Mouse (Mus musculus): ENCODE results near the gene Hdac11. TPM values are rescaled to one million over a fixed set of nuclear protein-coding genes. Genes with fewer than 3 reads are reported as not detected.

Hdac11 gene
- polyA plus RNA-seq, 1 experiment from 2014 or later, result 77.2 TPM

- ChIA-PET CTCF (interaction anchor here (0.8 kb wide), 1 partner anchor 10 kb away, joined by 3 read pairs; no protein-coding TSS in a partner anchor), POLR2A (no interaction called here)
- TF ChIP-seq CTCF (IDR thresholded peaks at IDR 0.05), result peak; percentile 35
- no peak for ATAC-seq
- in situ Hi-C loops (cut with MboI; ENCODE audit: low pct_unique_long_range_greater_than_20kb), result no loop called here
- no peaks in the 10 kb centered on the region for H3K27me3 ChIP-seq
- no peak for DNase-seq (ENCODE audit: low read depth, low spot score)
Observed at GRCm38 (mm10) chr6:91128996-91129395, 27.5 kb upstream of the Hdac11 start.

- CTCF ChIA-PET, result no interaction called here
- in situ Hi-C loops (cut with MboI; ENCODE audit: low pct_unique_long_range_greater_than_20kb), result no loop called here
- H3K27me3 ChIP-seq, result no peaks in the 10 kb centered on the region
- no peak for TF ChIP-seq CTCF (IDR thresholded peaks at IDR 0.05)
- no peak for DNase-seq (ENCODE audit: low read depth, low spot score)
- POLR2A ChIA-PET, result no interaction called here
- ATAC-seq, result no peak
Observed at GRCm38 (mm10) chr6:91130856-91131255, 25.6 kb upstream of the Hdac11 start.

GRCm38 (mm10) chr6:91137343-91137956, 19.0 kb upstream of the Hdac11 start:
- ATAC-seq, result no peak
- no peak for TF ChIP-seq CTCF (IDR thresholded peaks at IDR 0.05)
- in situ Hi-C loops (cut with MboI; ENCODE audit: low pct_unique_long_range_greater_than_20kb), result no loop called here
- POLR2A ChIA-PET, result interaction anchor here (0.9 kb wide), 1 partner anchor 21 kb away, joined by 3 read pairs; the partner anchor contains the start of gene Nup210
- H3K27me3 ChIP-seq, result no peaks in the 10 kb centered on the region
- DNase-seq (ENCODE audit: low read depth, low spot score), result no peak
- CTCF ChIA-PET, result interaction anchor here (1.1 to 1.7 kb wide), 3 partner anchors 30 to 140 kb away, joined by 3 to 6 read pairs (median 3); no protein-coding TSS in a partner anchor

- CTCF ChIA-PET, result interaction anchor here (0.8 to 2.2 kb wide), 22 partner anchors 10 to 402 kb away, joined by 3 to 16 read pairs (median 3); no protein-coding TSS in a partner anchor
- DNase-seq (ENCODE audit: low read depth, low spot score), result no peak
- peak; percentile 93 for TF ChIP-seq CTCF (IDR thresholded peaks at IDR 0.05)
- in situ Hi-C loops (cut with MboI; ENCODE audit: low pct_unique_long_range_greater_than_20kb), result loop anchor here (5.0 kb wide), 2 partner anchors 318 to 403 kb away; no protein-coding TSS in a partner anchor
- H3K27me3 ChIP-seq, result no peaks in the 10 kb centered on the region
- peak; percentile 86 for ATAC-seq
- POLR2A ChIA-PET, result interaction anchor here (0.6 to 0.7 kb wide), 2 partner anchors 160 to 497 kb away, joined by 3 to 5 read pairs; no protein-coding TSS in a partner anchor
Observed at GRCm38 (mm10) chr6:91139846-91140245, 16.6 kb upstream of the Hdac11 start.

- in situ Hi-C loops (cut with MboI; ENCODE audit: low pct_unique_long_range_greater_than_20kb), result no loop called here
- DNase-seq (ENCODE audit: low read depth, low spot score), result no peak
- ChIA-PET CTCF (interaction anchor here (0.9 to 1.4 kb wide), 4 partner anchors 11 to 132 kb away, joined by 3 to 4 read pairs (median 4); partner anchors contain the start of gene Hdac11), POLR2A (no interaction called here)
- peak; percentile 12 for TF ChIP-seq CTCF (IDR thresholded peaks at IDR 0.05)
- ATAC-seq, result no peak
- no peaks in the 10 kb centered on the region for H3K27me3 ChIP-seq
Observed at GRCm38 (mm10) chr6:91145056-91145455, 11.4 kb upstream of the Hdac11 start.

- ATAC-seq (no peak), DNase-seq (ENCODE audit: low read depth, low spot score) (no peak)
- POLR2A ChIA-PET, result no interaction called here
- no peak for TF ChIP-seq CTCF (IDR thresholded peaks at IDR 0.05)
- no peaks in the 10 kb centered on the region for H3K27me3 ChIP-seq
- CTCF ChIA-PET, result interaction anchor here (1.4 kb wide), 2 partner anchors 15 to 131 kb away, joined by 4 read pairs; no protein-coding TSS in a partner anchor
- in situ Hi-C loops (cut with MboI; ENCODE audit: low pct_unique_long_range_greater_than_20kb), result no loop called here
Observed at GRCm38 (mm10) chr6:91145572-91145971, 10.9 kb upstream of the Hdac11 start.

- POLR2A ChIA-PET, result interaction anchor here (0.9 kb wide), 1 partner anchor 130 kb away, joined by 3 read pairs; no protein-coding TSS in a partner anchor
- no peaks in the 10 kb centered on the region for H3K27me3 ChIP-seq
- in situ Hi-C loops (cut with MboI; ENCODE audit: low pct_unique_long_range_greater_than_20kb), result no loop called here
- no peak for ATAC-seq
- no peak for TF ChIP-seq CTCF (IDR thresholded peaks at IDR 0.05)
- DNase-seq (ENCODE audit: low read depth, low spot score), result no peak
- CTCF ChIA-PET, result interaction anchor here (1.3 kb wide), 1 partner anchor 32 kb away, joined by 4 read pairs; no protein-coding TSS in a partner anchor
Observed at GRCm38 (mm10) chr6:91146443-91147151, 9.9 kb upstream of the Hdac11 start.

GRCm38 (mm10) chr6:91147152-91147770, 9.2 kb upstream of the Hdac11 start:
- DNase-seq (ENCODE audit: low read depth, low spot score) (peak; percentile 79), ATAC-seq (peak; percentile 55)
- no peaks in the 10 kb centered on the region for H3K27me3 ChIP-seq
- ChIA-PET POLR2A (interaction anchor here (0.9 kb wide), 2 partner anchors 9 to 130 kb away, joined by 3 read pairs; partner anchors contain the start of gene Hdac11), CTCF (interaction anchor here (1.3 kb wide), 1 partner anchor 33 kb away, joined by 4 read pairs; no protein-coding TSS in a partner anchor)
- TF ChIP-seq CTCF (IDR thresholded peaks at IDR 0.05), result no peak
- in situ Hi-C loops (cut with MboI; ENCODE audit: low pct_unique_long_range_greater_than_20kb), result no loop called here

GRCm38 (mm10) chr6:91152892-91153548, 3.4 kb upstream of the Hdac11 start:
- in situ Hi-C loops (cut with MboI; ENCODE audit: low pct_unique_long_range_greater_than_20kb), result no loop called here
- no peaks in the 10 kb centered on the region for H3K27me3 ChIP-seq
- no peak for ATAC-seq
- TF ChIP-seq CTCF (IDR thresholded peaks at IDR 0.05), result no peak
- POLR2A ChIA-PET, result no interaction called here
- CTCF ChIA-PET, result interaction anchor here (1.7 to 3.4 kb wide), 3 partner anchors 12 to 47 kb away, joined by 4 to 10 read pairs (median 5); no protein-coding TSS in a partner anchor
- DNase-seq (ENCODE audit: low read depth, low spot score), result no peak
